Mouse (Mus musculus): ENCODE measurements around the gene Olfr33.

Olfr33 gene

DNA sequence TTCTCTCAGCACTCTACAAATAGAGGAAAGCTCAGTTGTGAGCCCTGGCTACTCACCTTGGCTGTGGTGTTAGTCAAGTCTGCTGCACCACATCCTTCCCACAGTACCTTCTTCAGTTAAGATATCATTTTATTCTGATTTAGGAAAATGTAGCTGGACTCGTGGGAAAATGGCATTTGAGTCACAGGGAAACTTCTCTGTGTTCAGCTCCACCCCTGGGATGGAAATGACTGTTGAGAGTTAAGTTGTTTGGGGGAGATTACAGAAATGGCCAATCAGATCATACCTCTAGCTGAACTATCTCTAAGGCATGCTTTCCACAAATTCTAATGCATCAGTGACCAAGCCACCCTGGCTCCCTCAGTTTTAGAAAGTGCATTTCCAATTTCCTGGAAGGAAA lies at the start of gene Olfr33:
Olfr33 (minus strand) TSS at position 101 of the 400 bp plus-strand sequence.
- 35% methylated on average over 1 of the region's 1 CpGs for WGBS

GRCm38 (mm10) chr7:102759266-102759665 lies 40.4 kb upstream of the Olfr33 start, which contains the start of the genes Olfr560 and Olfr78:
Olfr560 (minus strand) TSS chr7:102759366.
Olfr78 (minus strand) TSS chr7:102759471.
- WGBS = 59% methylated on average over 4 of the region's 4 CpGs

- 21% methylated on average over 1 of the region's 1 CpGs for WGBS
These were observed 33.2 kb upstream of the Olfr33 start for GRCm38 (mm10) chr7:102752086-102752485.

GRCm38 (mm10) chr7:102737705-102738104 lies 18.8 kb upstream of the Olfr33 start:
- 69% methylated on average over 2 of the region's 2 CpGs for WGBS

DNA sequence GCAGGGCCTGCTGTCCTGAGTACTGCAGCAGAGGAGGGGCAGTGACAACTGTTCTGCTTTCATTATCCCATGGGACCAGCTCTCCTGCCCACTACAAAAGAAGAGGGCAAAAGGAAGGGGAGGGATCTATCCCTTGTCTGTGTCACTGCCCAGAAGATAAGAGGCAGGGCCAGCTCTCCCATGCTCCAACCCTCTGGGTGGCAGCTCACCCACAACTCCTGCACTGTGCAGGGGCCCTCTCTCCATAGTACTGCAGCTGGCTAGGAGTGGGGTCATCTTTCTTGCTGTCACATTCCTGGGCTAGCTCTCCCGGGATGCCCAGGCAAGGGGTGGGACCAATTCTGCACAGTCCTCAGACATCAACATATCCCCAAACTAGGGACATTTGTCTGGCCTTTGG lies 14.9 kb upstream of the Olfr33 start:
- 72% methylated on average over 1 of the region's 1 CpGs for WGBS

DNA sequence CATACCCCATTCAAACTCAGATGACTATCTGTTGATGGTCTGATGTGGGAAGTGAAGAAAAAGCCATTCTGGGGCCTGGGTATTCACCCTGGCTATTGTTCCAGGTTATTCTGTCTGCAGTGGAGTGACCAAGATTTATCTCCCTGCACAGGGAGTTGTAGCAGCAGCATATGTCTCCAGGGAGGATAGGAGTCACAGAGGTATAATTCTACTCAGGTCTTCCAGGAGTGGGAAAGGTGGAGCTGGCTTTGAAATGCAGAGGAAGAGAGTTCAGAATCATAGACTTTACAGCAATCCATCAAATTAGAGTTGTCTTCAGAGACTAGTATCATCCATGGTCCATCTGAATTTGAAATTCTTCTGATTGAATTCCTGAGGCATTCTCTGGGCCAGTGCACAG lies 8.5 kb upstream of the Olfr33 start, which contains the start of gene Olfr559:
Olfr559 (minus strand) TSS at position 101 of the 400 bp plus-strand sequence.

GRCm38 (mm10) chr7:102701915-102702314 lies 17.0 kb downstream of the Olfr33 start, which contains the start of gene Olfr558:
Olfr558 (plus strand) TSS chr7:102702215.

DNA sequence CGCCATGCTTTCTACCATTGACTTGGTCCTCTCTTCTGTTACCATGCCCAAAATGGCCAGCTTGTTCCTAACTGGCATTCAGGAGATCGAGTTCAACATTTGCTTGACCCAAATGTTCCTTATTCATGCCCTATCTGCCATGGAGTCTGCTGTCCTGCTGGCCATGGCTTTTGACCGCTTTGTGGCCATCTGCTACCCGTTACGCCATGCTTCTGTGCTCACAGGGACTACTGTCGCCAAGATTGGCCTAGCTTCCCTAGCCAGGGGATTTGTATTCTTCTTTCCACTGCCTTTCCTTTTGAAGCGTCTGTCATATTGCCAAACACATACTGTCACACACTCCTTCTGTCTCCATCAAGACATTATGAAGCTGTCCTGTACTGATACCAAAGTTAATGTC lies 20.4 kb downstream of the Olfr33 start:
- 88% methylated on average over 7 of the region's 7 CpGs for WGBS

DNA sequence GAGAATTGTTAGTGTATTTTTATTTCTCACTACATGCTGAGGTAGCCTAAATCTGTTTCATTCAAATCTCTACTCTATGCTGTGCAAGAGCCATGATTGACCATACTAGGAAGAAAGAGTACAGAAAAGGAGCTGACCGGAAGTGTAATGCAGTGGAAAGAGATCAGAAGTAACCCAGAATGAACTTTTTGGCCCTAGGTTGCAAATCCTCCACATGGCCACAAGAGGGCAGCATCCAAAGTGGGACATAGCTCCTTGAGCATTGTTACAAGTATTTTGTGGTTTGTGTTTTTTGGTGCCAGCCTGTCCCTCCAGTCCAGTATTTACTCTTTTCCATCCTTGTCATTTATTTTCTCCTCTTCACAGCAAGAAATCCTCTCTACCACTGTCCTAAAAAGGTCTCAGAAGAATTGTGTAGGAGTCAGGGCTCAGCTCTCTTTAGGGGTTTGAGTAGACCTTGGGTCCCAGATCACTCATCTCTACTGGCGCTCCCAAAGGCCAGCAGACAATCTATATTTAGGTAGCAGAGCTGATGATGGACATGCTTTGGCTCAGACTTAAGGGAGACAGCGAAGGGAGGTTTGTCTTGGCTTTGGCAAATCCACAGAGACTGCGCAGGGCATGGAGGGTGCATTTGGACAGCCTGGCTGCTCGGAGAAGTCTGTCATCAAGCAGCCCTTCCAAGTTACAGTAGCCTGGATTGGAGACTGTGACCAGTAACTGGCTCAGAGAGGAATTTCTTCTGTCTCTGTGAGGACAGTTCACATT lies 23.3 kb downstream of the Olfr33 start, which contains the start of gene Olfr557:
Olfr557 (plus strand) TSS at position 553 of the 768 bp plus-strand sequence.
- WGBS = 81% methylated on average over 5 of the region's 5 CpGs

GRCm38 (mm10) chr7:102686944-102687501 lies 31.8 kb downstream of the Olfr33 start, which contains the start of gene Trim68:
Trim68 (minus strand) TSS chr7:102687327.
- under 1% methylated on average over 40 of the region's 40 CpGs for WGBS

- 88% methylated on average over 1 of the region's 1 CpGs for WGBS
These were observed 37.0 kb downstream of the Olfr33 start for GRCm38 (mm10) chr7:102681916-102682315.

DNA sequence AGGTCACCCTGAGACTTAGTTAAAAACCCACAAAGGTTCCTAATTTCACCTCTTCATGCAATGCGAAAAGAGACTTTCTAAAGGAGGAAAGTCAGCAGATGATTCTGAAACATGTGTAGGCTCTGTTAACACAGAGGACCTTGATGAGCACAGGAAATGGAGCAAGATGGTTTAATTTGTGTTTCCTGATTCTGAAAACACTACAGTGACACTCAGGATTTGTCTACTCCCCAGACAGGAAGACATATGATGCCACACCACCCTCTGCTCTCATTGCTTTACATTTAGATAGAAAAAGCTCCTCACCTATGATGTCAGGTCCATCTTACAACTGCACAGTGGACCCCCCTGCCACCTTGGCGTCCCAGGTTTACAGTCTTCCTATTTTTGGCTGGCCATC lies 42.6 kb downstream of the Olfr33 start:
- 75% methylated on average over 2 of the region's 2 CpGs for WGBS

DNA sequence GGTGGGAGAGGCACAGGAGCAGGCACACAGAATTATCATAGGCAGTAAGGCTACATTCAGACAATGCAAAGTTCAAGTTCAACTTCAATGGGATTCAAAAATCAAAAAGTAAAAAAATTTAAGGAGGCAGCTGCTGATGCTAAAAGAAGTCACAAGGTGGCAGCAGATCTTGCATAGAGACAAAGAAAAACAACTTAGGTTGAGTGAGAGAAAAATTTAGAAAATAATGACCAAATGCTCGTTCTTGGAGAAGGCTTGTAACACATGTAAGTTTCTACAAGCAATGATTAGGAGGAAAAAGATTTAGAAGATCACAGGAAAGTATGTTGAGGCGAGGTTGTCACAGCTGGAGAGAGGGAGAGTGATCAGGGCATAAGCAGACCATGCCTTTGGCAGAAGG lies 53.5 kb downstream of the Olfr33 start:
- WGBS = 27% methylated on average over 2 of the region's 2 CpGs

DNA sequence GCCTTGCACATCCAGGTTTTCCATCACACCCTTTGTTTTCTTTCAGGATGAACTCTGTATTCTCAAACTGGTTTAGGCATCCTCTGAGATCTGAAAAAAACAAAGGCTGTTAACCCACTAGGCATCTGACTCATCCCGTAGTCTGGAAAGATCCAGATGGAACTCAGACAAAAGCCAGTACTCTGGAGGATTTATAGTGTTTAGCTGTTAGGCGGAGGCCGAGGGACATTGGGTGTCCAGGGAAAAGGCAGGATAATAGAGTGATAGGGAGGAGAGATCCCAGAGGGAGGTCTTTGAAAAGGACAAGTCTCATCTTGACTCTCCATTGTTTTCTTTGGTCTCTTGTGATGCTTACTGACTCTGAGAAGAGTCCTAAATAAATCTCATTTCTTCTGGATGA lies 54.3 kb downstream of the Olfr33 start, which contains the start of gene Olfr556:
Olfr556 (plus strand) TSS at position 301 of the 400 bp plus-strand sequence.
- 67% methylated on average over 3 of the region's 3 CpGs for WGBS

Measured in cerebral cortex, adult 2 months (tissue).